Mouse (Mus musculus): ENCODE measurements at regions not wholly inside any gene's neighbourhood (a gene's known extent, or its start where the extent isn't known, plus 50 kb on each side); places are given as distances from the start of the nearest gene placed in this dataset.

DNA sequence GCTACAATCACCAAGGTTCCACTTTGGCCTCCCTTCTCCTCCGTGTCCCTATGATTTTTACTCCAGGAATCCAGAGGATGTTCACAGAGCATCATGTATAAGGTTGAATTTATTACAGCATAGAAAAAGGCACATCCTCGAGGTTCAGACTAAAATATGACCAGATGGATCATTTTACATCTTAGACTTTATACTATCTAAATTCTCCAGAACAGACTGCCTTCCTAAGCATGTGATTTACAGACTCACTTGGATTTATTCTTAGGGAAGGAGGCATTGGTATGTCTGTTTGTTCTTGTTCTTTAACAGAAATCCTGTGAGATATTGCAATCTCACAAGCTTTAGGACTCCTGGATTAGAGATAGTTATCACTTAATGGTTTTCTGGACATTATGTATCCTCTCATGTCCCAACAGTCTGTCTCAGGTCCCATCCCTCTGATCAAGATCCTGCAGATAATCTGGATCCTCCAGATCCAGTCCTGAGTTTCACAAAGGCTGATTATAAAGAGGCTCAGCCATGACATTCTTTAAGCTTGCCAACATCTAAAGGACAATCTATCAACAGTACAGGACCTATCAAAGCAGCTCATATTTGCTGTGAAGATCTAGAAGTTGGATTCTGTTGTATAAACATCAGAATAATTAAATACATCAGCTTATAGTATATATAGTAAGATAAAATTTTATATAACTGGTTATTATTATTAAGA lies 75.2 kb upstream of the Dcn start:
- TF ChIP-seq CTCF (IDR thresholded peaks at IDR 0.05; ENCODE audit: control insufficient read depth, insufficient read depth, insufficient replicate concordance, low read depth, low read length) (no peak), POLR2A (IDR thresholded peaks at IDR 0.05; ENCODE audit: control insufficient read depth, low read depth, low read length) (no peak)

DNA sequence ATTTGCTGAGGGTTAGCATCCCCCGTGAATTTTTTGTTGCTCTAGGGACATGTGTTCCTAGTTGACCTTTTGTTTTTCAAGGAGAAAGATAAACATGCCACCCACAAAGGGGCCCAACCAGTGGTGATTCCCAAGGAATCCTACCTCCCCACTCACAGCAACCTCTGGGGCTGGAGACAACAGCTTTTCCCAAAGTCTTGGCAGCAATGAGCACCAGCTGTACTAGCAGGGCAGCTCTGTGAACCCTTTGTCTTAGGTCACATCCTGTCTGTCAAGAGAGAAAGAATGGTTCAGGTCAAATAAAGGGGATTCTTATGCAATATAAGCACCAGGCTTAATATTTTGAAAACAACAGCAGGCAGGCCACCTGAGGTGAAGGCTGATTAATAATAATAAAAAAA lies 70.2 kb upstream of the Dcn start:
- no peak for TF ChIP-seq POLR2A (IDR thresholded peaks at IDR 0.05; ENCODE audit: control insufficient read depth, low read depth, low read length)
- no peak for TF ChIP-seq CTCF (IDR thresholded peaks at IDR 0.05; ENCODE audit: control insufficient read depth, insufficient read depth, insufficient replicate concordance, low read depth, low read length)
- no peaks in the 10 kb centered on the region for H3K36me3 ChIP-seq (ENCODE audit: control insufficient read depth, insufficient read depth, low read length)
- no peaks in the 10 kb centered on the region for H3K4me1 ChIP-seq (ENCODE audit: control insufficient read depth, insufficient read depth, low read length)
- no peak overlapping the region for H3K4me3 ChIP-seq (ENCODE audit: control insufficient read depth, low read depth, low read length)
- no peaks in the 10 kb centered on the region for H3K27me3 ChIP-seq (ENCODE audit: control insufficient read depth, insufficient read depth, low read length)
- no peak overlapping the region for H3K27ac ChIP-seq (ENCODE audit: control insufficient read depth, insufficient read depth, low read depth, low read length)

More for the DNA sequence above, 75.2 kb upstream of the Dcn start:
- Histone ChIP-seq H3K27ac (ENCODE audit: control insufficient read depth, insufficient read depth, low read depth, low read length) (no peak overlapping the region), H3K36me3 (ENCODE audit: control insufficient read depth, insufficient read depth, low read length) (no peaks in the 10 kb centered on the region), H3K4me1 (ENCODE audit: control insufficient read depth, insufficient read depth, low read length) (no peaks in the 10 kb centered on the region), H3K4me3 (ENCODE audit: control insufficient read depth, low read depth, low read length) (no peak overlapping the region), H3K27me3 (ENCODE audit: control insufficient read depth, insufficient read depth, low read length) (no peaks in the 10 kb centered on the region)

DNA sequence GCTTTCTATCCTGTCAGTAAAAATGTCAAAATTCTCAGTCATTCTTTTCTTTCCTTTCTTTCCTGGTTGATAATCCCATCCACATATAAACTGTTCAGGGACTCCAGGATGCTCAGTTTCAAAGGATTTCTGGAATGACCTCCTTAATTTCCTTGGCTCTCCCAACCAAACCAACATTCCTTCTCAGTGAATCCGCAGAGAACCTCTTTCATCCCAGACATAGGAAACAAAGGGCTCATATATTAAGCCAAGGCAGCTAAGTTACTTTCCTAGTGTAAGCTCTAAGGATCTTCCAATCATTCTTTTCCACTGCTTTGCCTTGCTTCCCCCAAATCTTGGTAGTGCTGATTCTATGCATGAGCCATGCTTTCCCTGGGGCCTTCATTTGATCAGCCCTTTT lies 69.5 kb upstream of the Dcn start:
- no peak overlapping the region for H3K27ac ChIP-seq (ENCODE audit: control insufficient read depth, insufficient read depth, low read depth, low read length)
- no peaks in the 10 kb centered on the region for H3K4me1 ChIP-seq (ENCODE audit: control insufficient read depth, insufficient read depth, low read length)
- H3K27me3 ChIP-seq (ENCODE audit: control insufficient read depth, insufficient read depth, low read length), result no peaks in the 10 kb centered on the region
- no peaks in the 10 kb centered on the region for H3K36me3 ChIP-seq (ENCODE audit: control insufficient read depth, insufficient read depth, low read length)
- H3K4me3 ChIP-seq (ENCODE audit: control insufficient read depth, low read depth, low read length), result no peak overlapping the region
- TF ChIP-seq POLR2A (IDR thresholded peaks at IDR 0.05; ENCODE audit: control insufficient read depth, low read depth, low read length) (no peak), CTCF (IDR thresholded peaks at IDR 0.05; ENCODE audit: control insufficient read depth, insufficient read depth, insufficient replicate concordance, low read depth, low read length) (no peak)

DNA sequence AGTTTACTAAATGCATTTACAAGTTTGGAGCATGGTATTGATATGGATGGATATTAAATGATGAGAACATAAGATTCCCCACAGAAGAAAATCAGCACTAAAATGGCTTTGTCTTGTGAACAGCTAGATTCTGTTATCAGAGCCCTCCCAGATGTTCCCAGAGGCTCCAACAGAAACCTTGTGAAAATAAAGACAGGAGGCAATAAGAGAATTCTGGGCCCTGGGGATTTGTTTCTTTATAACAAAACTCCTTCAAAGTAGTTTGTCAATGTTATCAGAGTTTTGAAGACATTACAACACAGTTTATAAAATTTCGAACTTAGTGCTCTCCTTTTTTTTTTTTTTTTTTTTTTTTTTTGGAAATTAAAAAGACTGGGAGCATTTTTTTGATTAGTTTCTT lies 56.8 kb upstream of the Dcn start:
- Histone ChIP-seq H3K27ac (ENCODE audit: control insufficient read depth, insufficient read depth, low read depth, low read length) (no peak overlapping the region), H3K36me3 (ENCODE audit: control insufficient read depth, insufficient read depth, low read length) (no peaks in the 10 kb centered on the region), H3K4me1 (ENCODE audit: control insufficient read depth, insufficient read depth, low read length) (no peaks in the 10 kb centered on the region), H3K4me3 (ENCODE audit: control insufficient read depth, low read depth, low read length) (no peak overlapping the region), H3K27me3 (ENCODE audit: control insufficient read depth, insufficient read depth, low read length) (no peaks in the 10 kb centered on the region)
- no peak for TF ChIP-seq POLR2A (IDR thresholded peaks at IDR 0.05; ENCODE audit: control insufficient read depth, low read depth, low read length)
- no peak for TF ChIP-seq CTCF (IDR thresholded peaks at IDR 0.05; ENCODE audit: control insufficient read depth, insufficient read depth, insufficient replicate concordance, low read depth, low read length)

DNA sequence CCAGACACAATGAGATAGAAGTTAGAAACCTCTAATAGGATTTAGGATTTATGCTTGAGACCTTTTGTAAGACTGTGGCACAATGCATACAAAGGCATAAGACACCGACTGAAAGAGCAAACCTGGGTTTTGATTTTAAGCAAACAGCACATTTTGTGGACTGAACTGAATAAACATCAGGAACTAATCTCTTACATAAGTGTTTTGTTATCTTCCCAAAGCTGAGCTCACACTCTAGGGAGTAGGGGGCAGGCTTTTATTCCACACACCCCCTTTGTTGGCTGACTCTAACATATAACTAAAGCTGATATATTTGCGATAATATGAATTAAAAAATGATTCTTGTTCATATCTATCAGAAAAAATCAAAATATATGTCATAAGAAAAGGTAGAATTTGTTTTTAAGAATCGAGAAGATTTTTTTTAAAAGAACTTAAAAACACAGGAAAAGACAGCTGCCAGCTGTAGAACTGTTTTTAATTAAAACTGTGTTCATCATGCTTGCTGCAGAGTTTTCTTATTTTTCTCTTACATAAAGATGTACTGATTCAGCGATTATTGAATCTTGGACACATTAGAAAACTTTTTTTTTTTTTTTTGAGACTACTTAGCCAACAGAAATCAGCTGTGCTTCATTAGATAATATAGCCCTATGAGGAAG lies 56.2 kb upstream of the Dcn start:
- Histone ChIP-seq H3K36me3 (ENCODE audit: control insufficient read depth, insufficient read depth, low read length) (no peaks in the 10 kb centered on the region), H3K4me1 (ENCODE audit: control insufficient read depth, insufficient read depth, low read length) (no peaks in the 10 kb centered on the region), H3K4me3 (ENCODE audit: control insufficient read depth, low read depth, low read length) (no peak overlapping the region), H3K27me3 (ENCODE audit: control insufficient read depth, insufficient read depth, low read length) (no peaks in the 10 kb centered on the region), H3K27ac (ENCODE audit: control insufficient read depth, insufficient read depth, low read depth, low read length) (no peak overlapping the region)
- TF ChIP-seq CTCF (IDR thresholded peaks at IDR 0.05; ENCODE audit: control insufficient read depth, insufficient read depth, insufficient replicate concordance, low read depth, low read length), result no peak
- TF ChIP-seq POLR2A (IDR thresholded peaks at IDR 0.05; ENCODE audit: control insufficient read depth, low read depth, low read length), result no peak
